Mouse (Mus musculus): ENCODE measurements around the gene Mdfi. TPM values are rescaled to one million over a fixed set of nuclear protein-coding genes. Genes with fewer than 3 reads are reported as not detected.

Gene Mdfi
- polyA plus RNA-seq, 1 experiment from 2014 or later, result 2.0 TPM

GRCm38 (mm10) chr17:47796968-47797367, 37.5 kb downstream of the Mdfi start:
- no peaks in the 10 kb centered on the region for H3K27me3 ChIP-seq (replicated peaks; ENCODE audit: control insufficient read depth, insufficient read depth, low read length)
- H3K9ac ChIP-seq (replicated peaks; ENCODE audit: low read depth, low read length), result no peak overlapping the region
- no peak for ATAC-seq
- no peaks in the 10 kb centered on the region for H3K36me3 ChIP-seq (ENCODE audit: control insufficient read depth, insufficient read depth)
- H3K27ac ChIP-seq (ENCODE audit: low read length), result no peak overlapping the region
- H3K4me3 ChIP-seq (replicated peaks; ENCODE audit: low read length), result no peak overlapping the region
- H3K4me1 ChIP-seq (replicated peaks; ENCODE audit: control insufficient read depth, insufficient read depth, low read length), result peaks cover 10% of the 10 kb centered on the region; the same call in 1 of the 2 replicates
- H3K4me2 ChIP-seq (ENCODE audit: low read length), result no peak overlapping the region
- WGBS, result 69% methylated on average over 4 of the region's 4 CpGs
- H3K9me3 ChIP-seq (ENCODE audit: control insufficient read depth, low read length), result no peaks in the 10 kb centered on the region

GRCm38 (mm10) chr17:47796156-47796816, 38.2 kb downstream of the Mdfi start:
- H3K27ac ChIP-seq (ENCODE audit: low read length), result no peak overlapping the region

GRCm38 (mm10) chr17:47795446-47795845, 39.0 kb downstream of the Mdfi start:
- Histone ChIP-seq H3K9me3 (ENCODE audit: control insufficient read depth, low read length) (no peaks in the 10 kb centered on the region), H3K27me3 (replicated peaks; ENCODE audit: control insufficient read depth, insufficient read depth, low read length) (no peaks in the 10 kb centered on the region), H3K27ac (ENCODE audit: low read length) (no peak overlapping the region), H3K4me3 (replicated peaks; ENCODE audit: low read length) (no peak overlapping the region), H3K36me3 (ENCODE audit: control insufficient read depth, insufficient read depth) (no peaks in the 10 kb centered on the region), H3K4me2 (ENCODE audit: low read length) (no peak overlapping the region), H3K4me1 (replicated peaks; ENCODE audit: control insufficient read depth, insufficient read depth, low read length) (peaks cover 10% of the 10 kb centered on the region; the same call in 1 of the 2 replicates), H3K9ac (replicated peaks; ENCODE audit: low read depth, low read length) (no peak overlapping the region)
- no peak for ATAC-seq
- WGBS, result 46% methylated on average over 3 of the region's 3 CpGs

More at GRCm38 (mm10) chr17:47796156-47796816, 38.2 kb downstream of the Mdfi start:
- Histone ChIP-seq H3K4me3 (replicated peaks; ENCODE audit: low read length) (no peak overlapping the region), H3K27me3 (replicated peaks; ENCODE audit: control insufficient read depth, insufficient read depth, low read length) (no peaks in the 10 kb centered on the region), H3K4me2 (ENCODE audit: low read length) (no peak overlapping the region), H3K36me3 (ENCODE audit: control insufficient read depth, insufficient read depth) (no peaks in the 10 kb centered on the region), H3K9me3 (ENCODE audit: control insufficient read depth, low read length) (no peaks in the 10 kb centered on the region), H3K4me1 (replicated peaks; ENCODE audit: control insufficient read depth, insufficient read depth, low read length) (peaks cover 10% of the 10 kb centered on the region; the same call in 1 of the 2 replicates), H3K9ac (replicated peaks; ENCODE audit: low read depth, low read length) (no peak overlapping the region)
- peak; percentile 46; the same call in 1 of the 2 replicates for ATAC-seq
- WGBS, result 35% methylated on average over 16 of the region's 16 CpGs

DNA sequence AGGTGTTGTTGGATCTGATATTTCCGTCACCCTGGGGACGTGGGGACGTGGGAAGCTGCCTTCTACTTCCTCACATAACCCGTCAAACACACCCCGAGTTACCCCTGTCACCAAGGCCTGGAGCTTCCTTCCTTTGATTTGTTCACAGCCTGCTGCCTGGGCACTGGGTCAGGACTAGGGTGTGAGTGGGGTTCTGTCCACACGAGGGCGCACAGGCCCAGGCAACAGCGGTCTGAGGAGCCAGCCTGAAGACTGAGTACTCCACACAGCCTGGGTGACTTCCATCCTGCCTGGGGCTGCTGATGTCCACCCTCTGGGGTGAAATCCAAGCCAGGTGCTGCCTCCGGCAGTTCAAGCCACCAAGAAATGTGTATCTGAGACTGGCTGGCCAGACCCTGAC, 41.1 kb downstream of the Mdfi start:
- WGBS, result 12% methylated on average over 9 of the region's 9 CpGs

DNA sequence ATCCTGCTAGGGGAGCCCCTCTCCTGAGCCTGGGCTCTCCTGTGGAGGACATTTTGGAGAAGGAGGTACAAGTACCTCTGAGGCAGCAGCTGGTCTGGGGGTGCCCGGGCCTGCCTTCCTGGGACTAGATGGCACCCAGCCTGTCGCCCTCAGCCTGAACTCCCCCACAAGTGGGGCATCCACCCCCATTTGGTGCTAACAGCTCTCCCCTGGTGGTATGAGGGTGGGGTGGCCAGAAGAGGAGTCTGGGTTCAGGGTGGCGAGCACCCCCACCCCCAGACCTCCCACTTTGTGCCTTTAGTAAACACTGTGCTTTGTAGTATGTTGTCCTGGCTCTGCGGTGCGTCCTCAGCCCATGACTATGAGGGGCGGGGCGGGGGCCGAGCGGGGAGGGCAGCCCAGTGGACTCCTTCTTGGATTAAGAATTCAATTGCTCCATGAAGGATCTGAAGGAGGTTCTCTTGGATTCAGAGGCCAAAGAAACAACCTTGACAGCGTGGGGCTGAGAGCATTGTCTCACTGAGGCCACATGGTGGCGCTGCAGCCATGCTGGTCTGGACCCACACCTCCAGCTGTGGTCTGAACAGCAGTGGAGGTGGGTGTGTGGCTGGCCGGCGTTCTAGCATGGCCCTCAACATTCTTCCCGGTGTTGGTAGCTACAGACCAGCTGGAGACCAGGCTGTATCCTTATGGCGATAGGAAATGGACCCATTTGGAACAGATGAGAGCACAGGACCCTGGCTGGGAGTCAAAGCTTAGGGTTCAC, 42.2 kb downstream of the Mdfi start:
- Histone ChIP-seq H3K4me1 (replicated peaks; ENCODE audit: control insufficient read depth, insufficient read depth, low read length) (peaks cover 10% of the 10 kb centered on the region; the same call in 1 of the 2 replicates), H3K4me3 (replicated peaks; ENCODE audit: low read length) (no peak overlapping the region), H3K9ac (replicated peaks; ENCODE audit: low read depth, low read length) (peak overlapping the region; percentile 30; the same call in 1 of the 2 replicates), H3K27me3 (replicated peaks; ENCODE audit: control insufficient read depth, insufficient read depth, low read length) (no peaks in the 10 kb centered on the region), H3K36me3 (ENCODE audit: control insufficient read depth, insufficient read depth) (no peaks in the 10 kb centered on the region), H3K9me3 (ENCODE audit: control insufficient read depth, low read length) (no peaks in the 10 kb centered on the region), H3K4me2 (ENCODE audit: low read length) (no peak overlapping the region), H3K27ac (ENCODE audit: low read length) (no peak overlapping the region)
- 18% methylated on average over 15 of the region's 15 CpGs for WGBS
- peak; percentile 45; the same call in 1 of the 2 replicates for ATAC-seq

More for the DNA sequence above, 41.1 kb downstream of the Mdfi start:
- Histone ChIP-seq H3K9me3 (ENCODE audit: control insufficient read depth, low read length) (no peaks in the 10 kb centered on the region), H3K4me3 (replicated peaks; ENCODE audit: low read length) (no peak overlapping the region), H3K4me1 (replicated peaks; ENCODE audit: control insufficient read depth, insufficient read depth, low read length) (peaks cover 10% of the 10 kb centered on the region; the same call in 1 of the 2 replicates), H3K9ac (replicated peaks; ENCODE audit: low read depth, low read length) (no peak overlapping the region), H3K36me3 (ENCODE audit: control insufficient read depth, insufficient read depth) (no peaks in the 10 kb centered on the region), H3K27ac (ENCODE audit: low read length) (no peak overlapping the region), H3K27me3 (replicated peaks; ENCODE audit: control insufficient read depth, insufficient read depth, low read length) (no peaks in the 10 kb centered on the region), H3K4me2 (ENCODE audit: low read length) (no peak overlapping the region)
- peak; percentile 69 for ATAC-seq

GRCm38 (mm10) chr17:47788996-47789395, 45.5 kb downstream of the Mdfi start:
- 0 out of 2 replicates have a peak, but pooled peaks cover 5% of the 10 kb centered on the region for H3K4me1 ChIP-seq (replicated peaks; ENCODE audit: control insufficient read depth, insufficient read depth, low read length)
- no peak overlapping the region for H3K4me2 ChIP-seq (ENCODE audit: low read length)
- no peak overlapping the region for H3K4me3 ChIP-seq (replicated peaks; ENCODE audit: low read length)
- no peak overlapping the region for H3K27ac ChIP-seq (ENCODE audit: low read length)
- no peak for ATAC-seq
- no peak overlapping the region for H3K9ac ChIP-seq (replicated peaks; ENCODE audit: low read depth, low read length)
- WGBS, result 71% methylated on average over 6 of the region's 6 CpGs
- H3K27me3 ChIP-seq (replicated peaks; ENCODE audit: control insufficient read depth, insufficient read depth, low read length), result no peaks in the 10 kb centered on the region
- no peaks in the 10 kb centered on the region for H3K36me3 ChIP-seq (ENCODE audit: control insufficient read depth, insufficient read depth)
- H3K9me3 ChIP-seq (ENCODE audit: control insufficient read depth, low read length), result no peaks in the 10 kb centered on the region

DNA sequence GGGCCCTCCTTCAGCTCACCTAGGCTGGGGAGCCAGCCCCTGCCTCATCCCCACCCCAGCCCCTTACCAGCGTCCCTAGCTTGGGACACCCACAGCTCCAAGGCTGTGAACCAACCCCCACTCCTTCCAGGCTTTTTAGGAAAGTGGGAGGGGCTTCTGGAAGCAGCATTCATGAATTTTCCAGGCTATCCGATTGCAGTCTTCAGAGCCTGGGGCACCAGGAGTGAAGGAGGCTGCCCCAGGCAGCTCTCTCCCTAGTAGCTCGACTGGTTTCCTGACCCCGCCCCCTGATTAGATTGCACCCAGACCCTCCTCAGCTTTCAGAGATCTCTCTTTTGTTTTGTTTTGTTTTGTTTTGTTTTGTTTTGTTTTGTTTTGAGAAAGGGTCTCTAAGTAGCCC, 46.2 kb downstream of the Mdfi start:
- H3K4me1 ChIP-seq (replicated peaks; ENCODE audit: control insufficient read depth, insufficient read depth, low read length), result 0 out of 2 replicates have a peak, but pooled peaks cover 5% of the 10 kb centered on the region
- ATAC-seq, result no peak
- no peak overlapping the region for H3K27ac ChIP-seq (ENCODE audit: low read length)
- H3K4me2 ChIP-seq (ENCODE audit: low read length), result no peak overlapping the region
- no peak overlapping the region for H3K9ac ChIP-seq (replicated peaks; ENCODE audit: low read depth, low read length)
- H3K4me3 ChIP-seq (replicated peaks; ENCODE audit: low read length), result no peak overlapping the region
- H3K9me3 ChIP-seq (ENCODE audit: control insufficient read depth, low read length), result no peaks in the 10 kb centered on the region
- H3K36me3 ChIP-seq (ENCODE audit: control insufficient read depth, insufficient read depth), result no peaks in the 10 kb centered on the region
- WGBS, result 6% methylated on average over 4 of the region's 4 CpGs
- no peaks in the 10 kb centered on the region for H3K27me3 ChIP-seq (replicated peaks; ENCODE audit: control insufficient read depth, insufficient read depth, low read length)

DNA sequence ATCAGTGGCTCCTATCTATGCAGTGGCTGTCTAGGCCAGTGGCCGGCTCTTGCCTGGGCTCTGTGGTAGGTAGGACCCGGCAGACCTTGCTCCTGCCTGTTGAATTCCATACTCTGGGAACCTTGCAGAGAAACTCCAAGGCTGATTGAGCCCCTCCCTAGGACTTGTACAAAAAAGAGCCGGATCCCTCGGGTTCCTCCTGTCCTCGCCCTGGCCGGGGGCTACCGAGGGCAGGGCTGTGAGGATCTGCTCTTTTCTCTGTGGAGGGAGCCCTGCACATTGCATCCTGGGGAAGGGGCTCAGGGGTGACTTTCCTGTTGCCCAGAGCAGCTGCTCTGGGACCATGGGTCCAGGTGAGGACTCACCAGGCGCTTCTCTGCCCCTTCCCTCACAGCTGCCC, 46.9 kb downstream of the Mdfi start:
- Histone ChIP-seq H3K27ac (ENCODE audit: low read length) (no peak overlapping the region), H3K4me1 (replicated peaks; ENCODE audit: control insufficient read depth, insufficient read depth, low read length) (0 out of 2 replicates have a peak, but pooled peaks cover 4% of the 10 kb centered on the region), H3K4me3 (replicated peaks; ENCODE audit: low read length) (no peak overlapping the region), H3K9ac (replicated peaks; ENCODE audit: low read depth, low read length) (no peak overlapping the region), H3K36me3 (ENCODE audit: control insufficient read depth, insufficient read depth) (no peaks in the 10 kb centered on the region), H3K9me3 (ENCODE audit: control insufficient read depth, low read length) (no peaks in the 10 kb centered on the region), H3K27me3 (replicated peaks; ENCODE audit: control insufficient read depth, insufficient read depth, low read length) (no peaks in the 10 kb centered on the region), H3K4me2 (ENCODE audit: low read length) (no peak overlapping the region)
- 38% methylated on average over 8 of the region's 8 CpGs for WGBS
- no peak for ATAC-seq

DNA sequence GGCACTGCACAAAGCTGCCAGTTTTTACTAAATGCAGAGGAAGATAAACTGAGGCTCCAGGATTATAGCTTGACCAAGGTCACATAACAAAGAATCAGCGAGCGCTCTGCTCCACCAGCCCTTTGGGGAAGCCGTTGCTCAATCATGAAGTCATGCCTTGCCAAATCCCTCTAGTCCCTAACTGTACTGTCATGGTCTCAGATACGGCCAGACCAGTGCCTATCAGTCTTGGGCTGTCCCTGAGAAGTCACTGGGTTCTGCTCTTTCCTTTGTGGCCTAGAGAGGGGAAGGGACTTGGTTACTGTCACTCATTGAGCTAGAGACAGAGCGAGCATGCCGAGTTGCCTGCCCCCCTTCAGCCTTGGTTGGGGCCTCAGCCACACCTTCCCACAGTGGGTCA, 50.1 kb downstream of the Mdfi start:
- 91% methylated on average over 6 of the region's 6 CpGs for WGBS
- no peak for ATAC-seq
- Histone ChIP-seq H3K4me3 (replicated peaks; ENCODE audit: low read length) (no peak overlapping the region), H3K9me3 (ENCODE audit: control insufficient read depth, low read length) (no peaks in the 10 kb centered on the region), H3K27me3 (replicated peaks; ENCODE audit: control insufficient read depth, insufficient read depth, low read length) (no peaks in the 10 kb centered on the region), H3K9ac (replicated peaks; ENCODE audit: low read depth, low read length) (no peak overlapping the region), H3K27ac (ENCODE audit: low read length) (no peak overlapping the region), H3K36me3 (ENCODE audit: control insufficient read depth, insufficient read depth) (no peaks in the 10 kb centered on the region), H3K4me1 (replicated peaks; ENCODE audit: control insufficient read depth, insufficient read depth, low read length) (no peaks in the 10 kb centered on the region), H3K4me2 (ENCODE audit: low read length) (no peak overlapping the region)

All from forebrain, embryonic 16.5 days (tissue).